Mouse (Mus musculus) midbrain, embryonic 11.5 days (tissue): ENCODE measurements around the gene Stra8. TPM values are rescaled to one million over a fixed set of nuclear protein-coding genes. Genes with fewer than 3 reads are reported as not detected.

ENCODE experiments used
- ATAC-seq: fragments of 200-750 bp; cut with Nextera tagmentation; 2 replicates; pipeline ENCODE4 v1.8.0; 2017; ENCODE audit warnings: moderate TSS enrichment, moderate library complexity; ENCODE audit not compliant: low FRiP score
- DNase-seq: peaks from one replicate; pipeline ENCODE4 v3.0.0; 2015; ENCODE audit warnings: low spot score; ENCODE audit errors: missing footprints
- H3K27ac ChIP-seq: fragments of 300-500 bp; sonication (generic); 2 replicates; pipeline ENCODE4 v1.5.1; 2014; ENCODE audit warnings: low read depth, low read length
- H3K27me3 ChIP-seq: fragments of 300-500 bp; sonication (generic); 2 replicates; pipeline ENCODE4 v1.6.1; 2014; ENCODE audit warnings: mild to moderate bottlenecking, low read length, moderate library complexity, mixed read lengths; ENCODE audit not compliant: control insufficient read depth, insufficient read depth
- H3K36me3 ChIP-seq: fragments of 300-500 bp; sonication (generic); 2 replicates; pipeline ENCODE4 v1.6.1; 2014; ENCODE audit warnings: mild to moderate bottlenecking, low read length, moderate library complexity, mixed read lengths; ENCODE audit not compliant: control insufficient read depth, insufficient read depth
- H3K4me1 ChIP-seq: fragments of 300-500 bp; sonication (generic); 2 replicates; pipeline ENCODE4 v1.6.1; 2014; ENCODE audit warnings: low read length; ENCODE audit not compliant: control insufficient read depth, insufficient read depth
- H3K4me2 ChIP-seq: fragments of 300-500 bp; sonication (generic); 2 replicates; pipeline ENCODE4 v1.6.1; 2014; ENCODE audit warnings: mild to moderate bottlenecking, moderate library complexity
- H3K4me3 ChIP-seq: fragments of 300-500 bp; sonication (generic); 2 replicates; pipeline ENCODE4 v1.5.1; 2014; ENCODE audit warnings: low read depth, low read length
- H3K9ac ChIP-seq: fragments of 300-500 bp; sonication (generic); 2 replicates; pipeline ENCODE4 v1.6.1; 2014; ENCODE audit warnings: low read length
- H3K9me3 ChIP-seq: fragments of 300-500 bp; sonication (generic); 2 replicates; pipeline ENCODE4 v1.6.1; 2016; ENCODE audit warnings: low read length; ENCODE audit not compliant: control insufficient read depth
- WGBS: fragments of 180-500 bp; shearing (Covaris S2); extraction: QIAGEN DNeasy Blood & Tissue Kit; methylation state at CpG from one replicate; pipeline ENCODE4 v1.1.7; 2014; 5-methylcytosine and 5-hydroxymethylcytosine counted together
- polyA plus RNA-seq: library from polyadenylated mRNA; unstranded; fragments of >200 nt; fragmentation: Nextera tagmentation; extraction: Ambion mirVana; gene quantifications from 2 replicates; pipeline ENCODE4 v1.2.1, GENCODE M21; 2014

The Stra8 gene
- polyA plus RNA-seq, 1 experiment from 2014 or later, result not detected

DNA sequence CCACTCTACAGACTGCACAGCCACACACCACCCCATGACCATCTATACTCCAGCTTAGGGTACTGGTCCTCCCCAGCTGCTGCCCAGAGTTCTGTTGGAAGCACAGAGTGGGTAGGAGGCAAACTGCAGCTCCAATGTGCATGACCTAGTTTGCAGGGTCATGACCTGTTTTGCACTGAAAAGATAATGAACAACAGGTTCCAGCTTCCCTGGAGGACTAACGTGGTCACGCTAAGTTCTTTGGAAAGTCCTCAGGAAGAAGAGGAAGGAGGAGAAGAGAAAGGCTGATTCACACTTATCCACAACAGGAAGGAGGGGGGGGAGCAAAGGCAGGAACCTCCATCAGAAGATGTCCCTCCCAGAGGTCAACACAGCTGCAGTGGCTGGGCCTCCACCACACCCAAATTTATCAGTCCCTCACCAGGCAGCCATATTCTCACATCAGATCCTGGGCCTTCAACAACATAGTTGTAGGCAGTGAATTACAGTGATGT is 12.8 kb upstream of the Stra8 start:
- peaks cover 5% of the 10 kb centered on the region; the same call in 1 of the 2 replicates for H3K36me3 ChIP-seq
- H3K9me3 ChIP-seq, result no peaks in the 10 kb centered on the region
- no peak overlapping the region for H3K4me2 ChIP-seq
- H3K4me1 ChIP-seq, result peaks cover 8% of the 10 kb centered on the region
- ATAC-seq (no peak), DNase-seq (no peak)
- WGBS, result 79% methylated on average over 2 of the region's 2 CpGs
- no peak overlapping the region for H3K4me3 ChIP-seq
- no peak overlapping the region for H3K9ac ChIP-seq
- H3K27ac ChIP-seq, result no peak overlapping the region
- no peaks in the 10 kb centered on the region for H3K27me3 ChIP-seq

DNA sequence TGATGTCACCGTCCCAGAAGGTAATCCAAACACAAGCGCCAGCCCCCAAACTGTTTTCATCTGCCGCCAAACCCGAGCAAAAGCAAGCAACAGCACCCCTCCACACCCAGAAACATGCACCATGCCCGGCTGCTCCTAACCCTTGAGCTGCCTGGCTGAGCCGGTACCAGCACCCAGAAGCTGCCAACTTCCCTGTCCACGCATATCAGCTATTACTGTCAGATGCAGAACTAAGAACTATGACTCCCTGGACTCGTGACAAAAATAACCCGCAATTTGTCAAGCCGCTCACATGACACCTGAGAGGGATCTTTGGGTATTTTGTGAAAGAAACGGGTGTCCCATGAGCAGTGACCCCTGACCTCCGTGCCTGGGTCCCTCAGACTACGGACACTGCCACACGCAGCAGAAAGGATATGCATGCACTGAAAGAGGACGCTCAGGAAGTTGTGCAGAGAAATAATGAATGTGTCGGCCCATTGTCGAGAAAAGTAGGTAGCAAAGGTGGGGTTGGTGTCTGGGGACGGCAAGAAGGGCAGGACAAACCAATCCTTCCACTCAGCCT is 12.2 kb upstream of the Stra8 start:
- Histone ChIP-seq H3K4me3 (no peak overlapping the region), H3K27ac (no peak overlapping the region), H3K27me3 (no peaks in the 10 kb centered on the region), H3K36me3 (peaks cover 5% of the 10 kb centered on the region; the same call in 1 of the 2 replicates), H3K4me2 (no peak overlapping the region), H3K4me1 (peaks cover 8% of the 10 kb centered on the region; the same call in 1 of the 2 replicates), H3K9me3 (no peaks in the 10 kb centered on the region), H3K9ac (no peak overlapping the region)
- no peak for ATAC-seq
- 87% methylated on average over 18 of the region's 18 CpGs for WGBS
- DNase-seq, result no peak

DNA sequence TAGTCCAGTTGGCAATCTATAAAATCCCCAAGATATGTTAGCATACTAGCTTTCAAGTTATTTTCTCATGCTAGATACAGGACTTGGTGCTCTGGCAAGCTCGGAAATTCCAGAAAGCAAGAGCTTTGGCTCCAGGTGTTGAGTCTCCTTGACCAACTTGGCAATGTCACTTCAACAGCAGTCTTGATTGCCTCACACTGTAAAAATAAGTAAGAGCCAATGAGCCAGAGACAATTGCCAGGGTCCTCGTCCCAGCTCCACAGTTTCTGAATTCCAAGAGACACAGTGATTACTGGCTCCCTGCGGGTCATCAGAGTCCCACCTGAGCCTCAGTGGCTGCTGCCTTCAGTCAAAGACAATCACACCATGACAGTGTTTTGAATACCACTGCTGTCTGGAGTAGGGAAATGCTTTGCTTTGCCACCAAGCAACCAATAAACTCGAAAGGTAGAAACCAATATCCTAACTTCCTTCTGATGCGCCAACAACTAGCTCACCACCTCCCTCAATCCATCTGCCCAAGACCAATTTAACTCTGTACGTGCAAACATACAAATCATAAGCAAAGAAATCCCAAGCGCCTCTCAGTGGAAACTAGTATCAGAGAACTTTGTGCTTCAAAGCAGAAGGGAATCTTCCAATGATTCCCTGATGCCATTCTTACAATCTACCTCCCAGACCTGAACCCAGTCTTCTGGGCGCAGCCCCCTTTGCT is 10.2 kb upstream of the Stra8 start:
- H3K4me1 ChIP-seq, result peaks cover 8% of the 10 kb centered on the region; the same call in 1 of the 2 replicates
- peaks cover 5% of the 10 kb centered on the region; the same call in 1 of the 2 replicates for H3K36me3 ChIP-seq
- H3K27ac ChIP-seq, result no peak overlapping the region
- DNase-seq, result no peak
- ATAC-seq, result no peak
- 52% methylated on average over 8 of the region's 8 CpGs for WGBS
- H3K27me3 ChIP-seq, result no peaks in the 10 kb centered on the region
- H3K4me2 ChIP-seq, result peak overlapping the region; percentile 49
- H3K9me3 ChIP-seq, result no peaks in the 10 kb centered on the region
- H3K9ac ChIP-seq, result peak overlapping the region; percentile 75
- H3K4me3 ChIP-seq, result peak overlapping the region; percentile 66

DNA sequence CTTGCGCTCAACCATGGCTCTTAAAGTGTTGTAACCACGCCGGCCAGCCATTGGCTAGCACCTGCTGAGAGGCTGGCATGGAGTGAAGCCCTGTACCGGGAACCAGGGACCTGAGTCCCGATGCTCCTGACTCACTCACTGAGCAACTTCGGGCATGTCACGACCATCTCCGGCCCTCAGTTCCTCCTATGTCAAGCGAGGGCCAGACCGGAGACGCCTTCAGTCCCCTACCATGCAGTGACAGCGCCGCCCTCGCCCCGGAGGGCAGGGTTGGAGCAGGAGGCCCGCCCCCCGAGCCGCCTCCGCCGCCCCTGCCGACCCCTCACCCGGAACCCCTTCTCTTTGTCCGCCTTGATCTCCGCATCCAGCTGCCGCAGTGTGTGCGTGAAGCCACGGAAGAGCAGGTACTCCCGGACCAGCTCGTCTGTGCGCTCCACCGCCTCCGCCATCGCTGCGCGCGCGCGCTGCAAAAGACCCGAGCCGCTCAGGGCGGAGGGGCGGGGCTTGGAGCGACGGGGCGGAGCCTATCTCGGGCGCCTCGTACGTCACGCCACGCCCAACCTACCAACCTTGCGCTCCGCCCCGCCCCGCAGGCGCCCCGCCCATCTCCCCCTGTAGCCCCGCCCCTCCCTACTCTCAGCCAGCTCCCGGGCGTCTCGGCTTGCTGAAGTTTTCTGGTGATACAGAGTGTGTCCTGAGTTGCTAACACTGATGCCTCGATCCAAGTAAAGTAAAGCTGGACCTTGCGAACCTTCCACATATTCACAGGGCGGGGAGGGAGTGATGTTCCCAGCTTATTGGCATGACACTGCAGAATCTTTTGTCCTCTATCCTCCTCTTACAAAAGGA is 9.4 kb upstream of the Stra8 start, which contains the start of gene Wdr91:
Gene Wdr91 (minus strand): TSS at position 506 of the 849 bp plus-strand sequence.
- H3K9ac ChIP-seq, result peak within 1 kb of the TSS; percentile 75
- H3K27me3 ChIP-seq, result no peaks in the 10 kb centered on the region
- no peaks in the 10 kb centered on the region for H3K9me3 ChIP-seq
- peak within 1 kb of the TSS; percentile 70; the same call in 1 of the 2 replicates for H3K27ac ChIP-seq
- H3K4me2 ChIP-seq, result peak within 1 kb of the TSS; percentile 49
- H3K36me3 ChIP-seq, result 0 out of 2 replicates have a peak, but pooled peaks cover 3% of the 10 kb centered on the region
- H3K4me1 ChIP-seq, result peaks cover 8% of the 10 kb centered on the region; the same call in 1 of the 2 replicates
- DNase-seq (peak; percentile 100), ATAC-seq (peak; percentile 95)
- H3K4me3 ChIP-seq, result peak within 1 kb of the TSS; percentile 66
- WGBS, result under 1% methylated on average over 64 of the region's 64 CpGs

DNA sequence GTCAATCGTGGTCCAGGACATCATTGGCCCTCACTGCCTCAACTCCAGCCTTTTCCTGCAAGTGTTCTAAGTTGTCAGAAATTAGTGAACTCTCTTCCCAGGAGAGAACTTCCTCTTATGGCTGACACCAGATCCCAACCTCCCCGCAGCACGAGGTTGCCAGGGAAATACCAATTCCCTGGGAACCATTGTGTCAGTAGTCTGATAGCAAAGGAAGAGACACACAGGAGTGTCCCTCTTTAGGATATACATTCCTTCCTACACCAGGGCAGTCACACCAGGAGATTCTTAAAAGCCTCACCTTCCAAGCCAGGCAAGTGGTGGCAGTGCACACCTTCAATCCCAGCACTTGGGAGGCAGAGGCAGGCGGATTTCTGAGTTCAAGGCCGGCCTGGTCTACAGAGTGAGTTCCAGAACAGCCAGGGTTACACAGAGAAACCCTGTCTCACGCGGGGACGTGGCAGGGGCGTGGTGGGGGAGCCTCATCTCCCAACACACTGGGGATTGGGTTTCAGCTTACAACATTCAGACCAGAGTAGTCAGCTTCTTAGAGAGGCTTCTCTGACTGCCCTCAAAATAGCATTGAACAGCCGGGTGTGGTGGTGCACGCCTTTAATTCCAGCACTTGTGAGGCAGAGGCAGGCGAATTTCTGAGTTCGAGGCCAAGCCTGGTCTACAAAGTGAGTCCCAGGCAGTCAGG is 6.5 kb upstream of the Stra8 start:
- Histone ChIP-seq H3K4me1 (peaks cover 8% of the 10 kb centered on the region; the same call in 1 of the 2 replicates), H3K9ac (no peak overlapping the region), H3K9me3 (no peaks in the 10 kb centered on the region), H3K4me3 (no peak overlapping the region), H3K27ac (no peak overlapping the region), H3K27me3 (no peaks in the 10 kb centered on the region), H3K36me3 (no peaks in the 10 kb centered on the region), H3K4me2 (no peak overlapping the region)
- ATAC-seq (no peak), DNase-seq (no peak)
- WGBS, result 87% methylated on average over 13 of the region's 13 CpGs

DNA sequence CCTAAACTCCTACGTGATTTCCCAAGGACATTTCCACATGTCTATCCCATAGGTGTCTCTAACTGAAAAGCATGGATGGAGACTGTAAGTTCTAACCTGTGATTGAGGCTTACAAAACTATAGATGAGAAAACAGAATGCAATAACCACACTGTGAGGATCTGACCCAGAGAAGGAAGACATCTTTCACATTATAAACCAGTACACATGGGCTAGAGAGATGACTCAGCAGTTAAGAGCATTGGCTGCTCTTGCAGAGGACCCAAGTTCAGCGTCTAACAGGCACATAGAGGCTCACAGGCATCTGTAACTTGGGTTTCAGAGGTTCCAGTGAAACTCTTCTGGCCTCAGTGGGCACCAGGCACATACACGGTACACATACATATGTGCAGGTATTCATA is 5.5 kb upstream of the Stra8 start:
- peaks cover 6% of the 10 kb centered on the region; the same call in 1 of the 2 replicates for H3K4me1 ChIP-seq

DNA sequence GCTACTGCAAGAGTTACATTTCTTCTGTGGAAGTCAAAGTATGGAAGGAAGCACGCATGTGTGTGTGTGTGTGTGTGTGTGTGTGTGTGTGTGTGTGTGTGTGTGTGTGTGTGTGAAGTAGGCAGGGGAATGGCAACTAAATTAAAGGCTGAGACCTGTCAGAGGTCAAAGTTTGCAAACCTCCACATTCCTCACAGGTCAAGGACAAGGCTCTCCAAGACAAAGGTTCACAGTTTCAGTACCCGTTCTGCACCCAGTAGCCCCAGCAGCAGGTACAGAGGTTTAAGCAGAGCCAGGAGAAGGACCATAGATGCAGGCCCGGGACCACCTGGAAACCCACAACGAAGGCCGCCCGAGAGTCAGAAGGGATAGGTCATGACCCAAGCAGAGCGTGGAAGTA is 817 bp upstream of the Stra8 start:
- DNase-seq (no peak), ATAC-seq (no peak)
- 79% methylated on average over 7 of the region's 7 CpGs for WGBS
- Histone ChIP-seq H3K4me1 (no peaks in the 10 kb centered on the region), H3K4me2 (no peak overlapping the region), H3K9ac (no peak overlapping the region), H3K27me3 (no peaks in the 10 kb centered on the region), H3K9me3 (no peaks in the 10 kb centered on the region), H3K36me3 (no peaks in the 10 kb centered on the region), H3K27ac (no peak overlapping the region), H3K4me3 (no peak overlapping the region)

More for the DNA sequence above, 5.5 kb upstream of the Stra8 start:
- no peak overlapping the region for H3K4me2 ChIP-seq
- no peak overlapping the region for H3K9ac ChIP-seq
- H3K36me3 ChIP-seq, result no peaks in the 10 kb centered on the region
- peak; percentile 23 for DNase-seq
- no peak for ATAC-seq
- no peaks in the 10 kb centered on the region for H3K9me3 ChIP-seq
- WGBS, result 82% methylated on average over 3 of the region's 3 CpGs
- H3K4me3 ChIP-seq, result no peak overlapping the region
- H3K27me3 ChIP-seq, result no peaks in the 10 kb centered on the region
- H3K27ac ChIP-seq, result no peak overlapping the region

DNA sequence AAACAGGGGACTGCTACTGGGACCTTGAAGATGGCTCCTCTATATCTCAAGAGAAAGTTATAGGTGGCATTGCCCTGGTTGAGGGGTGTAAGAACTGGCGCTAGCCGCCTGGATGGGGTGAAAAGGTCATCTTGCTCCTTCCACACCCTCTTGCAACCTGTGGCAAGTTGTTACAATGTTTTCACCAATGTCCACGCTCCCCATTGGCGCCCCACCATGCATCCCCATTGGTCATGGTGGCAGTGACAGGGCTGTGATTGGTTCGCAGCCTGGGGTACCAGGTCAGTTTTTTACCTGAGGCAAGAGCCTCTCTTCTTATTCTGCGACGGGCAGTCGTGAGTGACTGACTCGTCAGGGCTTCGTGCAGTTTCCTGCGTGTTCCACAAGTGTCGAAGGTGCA is 668 bp downstream of the Stra8 start:
- 94% methylated on average over 12 of the region's 12 CpGs for WGBS
- Histone ChIP-seq H3K9ac (no peak overlapping the region), H3K36me3 (no peaks in the 10 kb centered on the region), H3K4me2 (no peak overlapping the region), H3K4me1 (no peaks in the 10 kb centered on the region), H3K4me3 (no peak overlapping the region), H3K27ac (no peak overlapping the region), H3K27me3 (no peaks in the 10 kb centered on the region), H3K9me3 (no peaks in the 10 kb centered on the region)
- DNase-seq, result no peak
- no peak for ATAC-seq
